Mouse (Mus musculus): ENCODE data around the gene Obscn. TPM values are rescaled to one million over a fixed set of nuclear protein-coding genes. Genes with fewer than 3 reads are reported as not detected.

The Obscn gene
- polyA plus RNA-seq, 1 experiment from 2014 or later: 2.4 TPM

- H3K36me3 ChIP-seq: no peaks in the 10 kb centered on the region
- H3K9ac ChIP-seq: peak within 1 kb of the TSS; percentile 89
- peak; percentile 98 for ATAC-seq (ENCODE audit: insufficient number of reproducible peaks, low FRiP score, low TSS enrichment, low read depth)
- peak within 1 kb of the TSS; percentile 90 for H3K4me3 ChIP-seq (replicated peaks)
- no peaks in the 10 kb centered on the region for H3K9me3 ChIP-seq (replicated peaks)
- peak within 1 kb of the TSS; percentile 67 for H3K4me2 ChIP-seq (replicated peaks)
- H3K4me1 ChIP-seq: peaks cover 17% of the 10 kb centered on the region
- no peaks in the 10 kb centered on the region for H3K27me3 ChIP-seq
- 3% methylated on average over 54 of the region's 68 CpGs for WGBS
- peak within 1 kb of the TSS; percentile 100 for H3K27ac ChIP-seq (replicated peaks)
These were observed 27.3 kb upstream of the Obscn start, which contains the start of gene Iba57 for GRCm38 (mm10) chr11:59163255-59164236. Gene Iba57, minus strand, starts transcription at chr11:59163739.

GRCm38 (mm10) chr11:59162443-59163254 is 26.4 kb upstream of the Obscn start:
- peak overlapping the region; percentile 90 for H3K4me3 ChIP-seq (replicated peaks)
- H3K27me3 ChIP-seq: no peaks in the 10 kb centered on the region
- peak overlapping the region; percentile 67 for H3K4me2 ChIP-seq (replicated peaks)
- 52% methylated on average over 9 of the region's 9 CpGs for WGBS
- H3K9me3 ChIP-seq (replicated peaks): no peaks in the 10 kb centered on the region
- peak overlapping the region; percentile 100 for H3K27ac ChIP-seq (replicated peaks)
- H3K4me1 ChIP-seq: peaks cover 17% of the 10 kb centered on the region
- H3K9ac ChIP-seq: peak overlapping the region; percentile 26
- no peak for ATAC-seq (ENCODE audit: insufficient number of reproducible peaks, low FRiP score, low TSS enrichment, low read depth)
- H3K36me3 ChIP-seq: peaks cover 9% of the 10 kb centered on the region

GRCm38 (mm10) chr11:59161398-59161797 is 25.2 kb upstream of the Obscn start:
- Histone ChIP-seq H3K27me3 (no peaks in the 10 kb centered on the region), H3K4me2 (replicated peaks) (no peak overlapping the region), H3K36me3 (peaks cover 17% of the 10 kb centered on the region), H3K9me3 (replicated peaks) (no peaks in the 10 kb centered on the region), H3K4me1 (peaks cover 17% of the 10 kb centered on the region), H3K4me3 (replicated peaks) (no peak overlapping the region), H3K27ac (replicated peaks) (0 out of 2 replicates have a peak overlapping the region, but pooled peaks have one; percentile 28), H3K9ac (no peak overlapping the region)
- 68% methylated on average over 5 of the region's 5 CpGs for WGBS
- no peak for ATAC-seq (ENCODE audit: insufficient number of reproducible peaks, low FRiP score, low TSS enrichment, low read depth)

GRCm38 (mm10) chr11:59159558-59159957 is 23.4 kb upstream of the Obscn start:
- no peak for ATAC-seq (ENCODE audit: insufficient number of reproducible peaks, low FRiP score, low TSS enrichment, low read depth)
- Histone ChIP-seq H3K9ac (no peak overlapping the region), H3K27me3 (no peaks in the 10 kb centered on the region), H3K4me1 (peaks cover 17% of the 10 kb centered on the region), H3K27ac (replicated peaks) (no peak overlapping the region), H3K9me3 (replicated peaks) (no peaks in the 10 kb centered on the region), H3K36me3 (peaks cover 20% of the 10 kb centered on the region), H3K4me2 (replicated peaks) (no peak overlapping the region), H3K4me3 (replicated peaks) (no peak overlapping the region)
- 84% methylated on average over 4 of the region's 4 CpGs for WGBS

GRCm38 (mm10) chr11:59159099-59159498 is 22.9 kb upstream of the Obscn start:
- ATAC-seq (ENCODE audit: insufficient number of reproducible peaks, low FRiP score, low TSS enrichment, low read depth): no peak
- no peak overlapping the region for H3K9ac ChIP-seq
- no peaks in the 10 kb centered on the region for H3K27me3 ChIP-seq
- peaks cover 20% of the 10 kb centered on the region for H3K36me3 ChIP-seq
- H3K9me3 ChIP-seq (replicated peaks): no peaks in the 10 kb centered on the region
- no peak overlapping the region for H3K27ac ChIP-seq (replicated peaks)
- H3K4me2 ChIP-seq (replicated peaks): no peak overlapping the region
- peaks cover 15% of the 10 kb centered on the region for H3K4me1 ChIP-seq
- 92% methylated on average over 13 of the region's 13 CpGs for WGBS
- H3K4me3 ChIP-seq (replicated peaks): no peak overlapping the region

GRCm38 (mm10) chr11:59155900-59156299 is 19.7 kb upstream of the Obscn start:
- no peak for ATAC-seq (ENCODE audit: insufficient number of reproducible peaks, low FRiP score, low TSS enrichment, low read depth)
- H3K27ac ChIP-seq (replicated peaks): no peak overlapping the region
- no peak overlapping the region for H3K4me3 ChIP-seq (replicated peaks)
- no peaks in the 10 kb centered on the region for H3K4me1 ChIP-seq
- H3K27me3 ChIP-seq: no peaks in the 10 kb centered on the region
- H3K36me3 ChIP-seq: peaks cover 20% of the 10 kb centered on the region
- H3K9me3 ChIP-seq (replicated peaks): no peaks in the 10 kb centered on the region
- no peak overlapping the region for H3K4me2 ChIP-seq (replicated peaks)
- H3K9ac ChIP-seq: no peak overlapping the region
- WGBS: 85% methylated on average over 5 of the region's 5 CpGs

- no peaks in the 10 kb centered on the region for H3K9me3 ChIP-seq (replicated peaks)
- H3K27ac ChIP-seq (replicated peaks): no peak overlapping the region
- H3K27me3 ChIP-seq: no peaks in the 10 kb centered on the region
- 70% methylated on average over 7 of the region's 7 CpGs for WGBS
- H3K4me3 ChIP-seq (replicated peaks): no peak overlapping the region
- ATAC-seq (ENCODE audit: insufficient number of reproducible peaks, low FRiP score, low TSS enrichment, low read depth): no peak
- no peak overlapping the region for H3K4me2 ChIP-seq (replicated peaks)
- H3K4me1 ChIP-seq: no peaks in the 10 kb centered on the region
- H3K9ac ChIP-seq: no peak overlapping the region
- H3K36me3 ChIP-seq: peaks cover 20% of the 10 kb centered on the region
These were observed 18.0 kb upstream of the Obscn start for GRCm38 (mm10) chr11:59154220-59154619.

- WGBS: 40% methylated on average over 3 of the region's 3 CpGs
- no peaks in the 10 kb centered on the region for H3K4me1 ChIP-seq
- no peak overlapping the region for H3K4me3 ChIP-seq (replicated peaks)
- ATAC-seq (ENCODE audit: insufficient number of reproducible peaks, low FRiP score, low TSS enrichment, low read depth): no peak
- H3K27me3 ChIP-seq: no peaks in the 10 kb centered on the region
- 0 out of 2 replicates have a peak, but pooled peaks cover 4% of the 10 kb centered on the region for H3K36me3 ChIP-seq
- no peaks in the 10 kb centered on the region for H3K9me3 ChIP-seq (replicated peaks)
- H3K27ac ChIP-seq (replicated peaks): no peak overlapping the region
- H3K4me2 ChIP-seq (replicated peaks): no peak overlapping the region
- H3K9ac ChIP-seq: no peak overlapping the region
These were observed 15.5 kb upstream of the Obscn start for GRCm38 (mm10) chr11:59151729-59152128.

- H3K4me1 ChIP-seq: no peaks in the 10 kb centered on the region
- no peaks in the 10 kb centered on the region for H3K9me3 ChIP-seq (replicated peaks)
- H3K4me3 ChIP-seq (replicated peaks): no peak overlapping the region
- WGBS: 71% methylated on average over 3 of the region's 3 CpGs
- no peak overlapping the region for H3K27ac ChIP-seq (replicated peaks)
- H3K4me2 ChIP-seq (replicated peaks): no peak overlapping the region
- ATAC-seq (ENCODE audit: insufficient number of reproducible peaks, low FRiP score, low TSS enrichment, low read depth): no peak
- no peaks in the 10 kb centered on the region for H3K36me3 ChIP-seq
- no peak overlapping the region for H3K9ac ChIP-seq
- H3K27me3 ChIP-seq: no peaks in the 10 kb centered on the region
These were observed 13.1 kb upstream of the Obscn start for GRCm38 (mm10) chr11:59149302-59149701.

GRCm38 (mm10) chr11:59142962-59143361 is 6.8 kb upstream of the Obscn start:
- no peak overlapping the region for H3K27ac ChIP-seq (replicated peaks)
- H3K9ac ChIP-seq: no peak overlapping the region
- H3K36me3 ChIP-seq: no peaks in the 10 kb centered on the region
- no peak overlapping the region for H3K4me2 ChIP-seq (replicated peaks)
- peaks cover 10% of the 10 kb centered on the region for H3K27me3 ChIP-seq
- 70% methylated on average over 5 of the region's 5 CpGs for WGBS
- H3K9me3 ChIP-seq (replicated peaks): no peaks in the 10 kb centered on the region
- no peak overlapping the region for H3K4me3 ChIP-seq (replicated peaks)
- ATAC-seq (ENCODE audit: insufficient number of reproducible peaks, low FRiP score, low TSS enrichment, low read depth): no peak
- 0 out of 2 replicates have a peak, but pooled peaks cover 4% of the 10 kb centered on the region for H3K4me1 ChIP-seq

GRCm38 (mm10) chr11:59141772-59142370 is 5.7 kb upstream of the Obscn start:
- 8% methylated on average over 14 of the region's 14 CpGs for WGBS
- Histone ChIP-seq H3K9me3 (replicated peaks) (no peaks in the 10 kb centered on the region), H3K27me3 (peaks cover 21% of the 10 kb centered on the region), H3K4me1 (0 out of 2 replicates have a peak, but pooled peaks cover 4% of the 10 kb centered on the region), H3K4me3 (replicated peaks) (0 out of 2 replicates have a peak overlapping the region, but pooled peaks have one; percentile 8), H3K27ac (replicated peaks) (no peak overlapping the region), H3K4me2 (replicated peaks) (peak overlapping the region; percentile 35), H3K36me3 (no peaks in the 10 kb centered on the region), H3K9ac (no peak overlapping the region)
- no peak for ATAC-seq (ENCODE audit: insufficient number of reproducible peaks, low FRiP score, low TSS enrichment, low read depth)
